Mouse (Mus musculus): ENCODE results near the gene Tshz2. TPM values are rescaled to one million over a fixed set of nuclear protein-coding genes. Genes with fewer than 3 reads are reported as not detected.
A peak's percentile ranks its signal among the peaks of the same experiment; 100 is the strongest.

Tshz2 gene
- polyA plus RNA-seq, 1 experiment from 2014 or later, result 3.4 TPM

DNA sequence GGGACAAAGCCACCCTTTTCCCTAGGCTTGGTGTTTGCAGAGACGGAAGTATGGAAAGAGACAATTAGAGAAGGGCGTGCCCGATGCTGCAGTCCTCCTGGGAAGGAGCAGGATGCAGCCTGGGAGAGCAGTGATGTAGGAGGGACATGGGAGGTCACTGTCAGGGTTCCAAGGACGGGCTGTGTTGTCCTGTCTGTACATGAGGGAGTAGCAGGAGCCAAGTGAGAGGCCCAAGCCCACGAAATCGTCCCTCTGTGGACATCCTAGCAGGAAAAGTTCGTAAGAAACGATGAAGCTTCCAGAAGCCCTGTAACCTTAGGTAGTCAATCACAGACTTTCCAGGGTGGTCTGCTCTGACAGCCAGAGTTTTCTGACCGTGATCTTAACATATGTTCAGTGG is 408.3 kb downstream of the Tshz2 start:
- Histone ChIP-seq H3K9me3 (ENCODE audit: low read length) (no peaks in the 10 kb centered on the region), H3K4me3 (ENCODE audit: low read depth, low read length) (no peak overlapping the region), H3K27ac (ENCODE audit: low read length) (no peak overlapping the region), H3K9ac (replicated peaks; ENCODE audit: low read depth) (no peak overlapping the region), H3K27me3 (replicated peaks; ENCODE audit: insufficient read depth, low read length) (no peaks in the 10 kb centered on the region), H3K4me1 (ENCODE audit: insufficient read depth, low read depth, low read length) (no peaks in the 10 kb centered on the region), H3K36me3 (ENCODE audit: insufficient read depth, low read length) (no peaks in the 10 kb centered on the region), H3K4me2 (replicated peaks; ENCODE audit: low read depth, low read length) (no peak overlapping the region)
- ATAC-seq (peak; percentile 72), DNase-seq (ENCODE audit: low spot score) (peak; percentile 41)
- TF ChIP-seq EP300 (IDR thresholded peaks at IDR 0.05) (no peak), CTCF (IDR thresholded peaks at IDR 0.05) (no peak)
- 32% methylated on average over 9 of the region's 9 CpGs for WGBS

DNA sequence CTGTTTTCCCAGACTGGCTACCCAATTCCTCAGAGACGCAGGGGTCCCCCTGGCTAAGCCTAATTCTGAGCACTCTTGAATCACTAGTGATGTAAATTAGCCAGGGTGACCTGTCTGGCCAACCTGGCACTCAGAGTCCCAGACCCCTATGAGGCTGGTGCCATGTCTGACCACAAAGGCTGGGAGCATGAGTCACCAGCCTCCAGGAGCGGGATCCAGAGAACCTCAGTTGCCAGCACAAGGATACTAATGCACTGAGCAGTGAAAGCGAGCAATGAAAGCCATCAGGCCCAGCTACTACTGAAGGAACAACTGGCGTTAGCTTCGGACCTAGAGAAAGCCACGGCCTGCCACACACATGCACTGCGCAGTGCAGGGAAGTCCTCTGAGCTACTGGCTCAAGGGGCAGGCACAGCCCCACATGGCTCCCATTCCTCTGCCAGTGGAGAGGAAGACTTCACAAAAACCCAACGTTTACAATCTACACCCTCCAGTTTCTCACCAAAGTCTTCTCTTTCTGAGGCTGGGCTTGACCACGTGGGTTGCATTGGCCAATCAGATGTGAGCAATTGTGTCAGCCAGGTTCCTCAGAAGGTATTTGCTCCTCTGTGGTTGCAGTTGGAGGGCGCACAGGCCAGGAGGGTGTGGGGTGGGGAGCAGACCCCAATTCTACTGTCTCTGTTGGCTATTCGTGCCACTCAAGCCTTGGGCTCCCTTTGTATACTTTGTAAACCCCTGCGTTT is 409.8 kb downstream of the Tshz2 start:
- no peaks in the 10 kb centered on the region for H3K9me3 ChIP-seq (ENCODE audit: low read length)
- DNase-seq (ENCODE audit: low spot score) (no peak), ATAC-seq (peak; percentile 25; the same call in 1 of the 2 replicates)
- no peaks in the 10 kb centered on the region for H3K36me3 ChIP-seq (ENCODE audit: insufficient read depth, low read length)
- H3K4me1 ChIP-seq (ENCODE audit: insufficient read depth, low read depth, low read length), result no peaks in the 10 kb centered on the region
- H3K27ac ChIP-seq (ENCODE audit: low read length), result no peak overlapping the region
- no peak for TF ChIP-seq EP300 (IDR thresholded peaks at IDR 0.05)
- no peak for TF ChIP-seq CTCF (IDR thresholded peaks at IDR 0.05)
- H3K4me2 ChIP-seq (replicated peaks; ENCODE audit: low read depth, low read length), result no peak overlapping the region
- H3K4me3 ChIP-seq (ENCODE audit: low read depth, low read length), result no peak overlapping the region
- WGBS, result 76% methylated on average over 12 of the region's 12 CpGs
- H3K9ac ChIP-seq (replicated peaks; ENCODE audit: low read depth), result no peak overlapping the region
- H3K27me3 ChIP-seq (replicated peaks; ENCODE audit: insufficient read depth, low read length), result no peaks in the 10 kb centered on the region

DNA sequence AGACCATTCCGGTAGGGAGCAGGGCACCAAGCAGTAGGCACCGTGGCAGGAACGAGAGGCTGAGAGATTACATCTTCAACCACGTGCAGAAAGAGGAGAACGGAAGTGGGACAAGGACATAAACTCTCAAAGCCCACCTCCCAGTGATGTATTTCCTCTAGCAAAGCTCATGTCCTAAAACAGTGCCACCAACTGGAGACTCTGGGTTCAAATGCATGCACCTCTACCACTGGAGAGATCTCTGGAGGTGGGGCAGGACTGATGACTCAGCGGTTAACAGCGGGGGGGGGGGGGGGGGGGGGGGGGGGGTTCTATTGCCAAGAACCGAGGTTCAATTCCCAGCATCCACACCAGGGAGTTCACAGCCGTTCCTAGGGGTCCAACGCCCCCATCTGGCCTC is 410.5 kb downstream of the Tshz2 start:
- TF ChIP-seq CTCF (IDR thresholded peaks at IDR 0.05) (no peak), EP300 (IDR thresholded peaks at IDR 0.05) (no peak)
- no peaks in the 10 kb centered on the region for H3K27me3 ChIP-seq (replicated peaks; ENCODE audit: insufficient read depth, low read length)
- no peaks in the 10 kb centered on the region for H3K36me3 ChIP-seq (ENCODE audit: insufficient read depth, low read length)
- DNase-seq (ENCODE audit: low spot score) (no peak), ATAC-seq (no peak)
- H3K9me3 ChIP-seq (ENCODE audit: low read length), result no peaks in the 10 kb centered on the region
- no peak overlapping the region for H3K27ac ChIP-seq (ENCODE audit: low read length)
- H3K4me2 ChIP-seq (replicated peaks; ENCODE audit: low read depth, low read length), result no peak overlapping the region
- H3K4me1 ChIP-seq (ENCODE audit: insufficient read depth, low read depth, low read length), result no peaks in the 10 kb centered on the region
- WGBS, result 68% methylated on average over 8 of the region's 10 CpGs
- H3K4me3 ChIP-seq (ENCODE audit: low read depth, low read length), result no peak overlapping the region
- H3K9ac ChIP-seq (replicated peaks; ENCODE audit: low read depth), result no peak overlapping the region

DNA sequence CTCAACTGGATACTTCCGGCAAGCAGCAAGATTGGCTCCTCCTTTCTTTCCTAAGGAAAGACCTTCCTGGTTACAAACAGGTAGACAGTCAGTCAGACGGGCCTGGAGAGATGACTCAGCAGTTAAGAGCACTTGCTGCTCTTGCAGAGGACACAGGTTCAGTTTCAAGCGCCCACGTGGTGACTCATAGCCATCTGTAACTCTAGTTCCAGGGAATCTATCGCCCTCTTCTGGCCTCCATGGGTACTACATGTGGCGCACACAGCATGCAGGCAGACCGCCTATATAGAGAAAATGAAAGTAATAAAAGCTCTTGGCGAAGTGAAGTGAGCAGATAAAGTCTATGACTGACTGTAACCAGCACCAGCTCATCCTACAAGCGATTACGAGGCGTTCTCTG is 413.1 kb downstream of the Tshz2 start:
- H3K9ac ChIP-seq (replicated peaks; ENCODE audit: low read depth), result no peak overlapping the region
- DNase-seq (ENCODE audit: low spot score) (no peak), ATAC-seq (no peak)
- H3K27me3 ChIP-seq (replicated peaks; ENCODE audit: insufficient read depth, low read length), result no peaks in the 10 kb centered on the region
- H3K4me2 ChIP-seq (replicated peaks; ENCODE audit: low read depth, low read length), result no peak overlapping the region
- no peak overlapping the region for H3K27ac ChIP-seq (ENCODE audit: low read length)
- WGBS, result 86% methylated on average over 11 of the region's 11 CpGs
- H3K9me3 ChIP-seq (ENCODE audit: low read length), result no peaks in the 10 kb centered on the region
- no peak overlapping the region for H3K4me3 ChIP-seq (ENCODE audit: low read depth, low read length)
- no peaks in the 10 kb centered on the region for H3K36me3 ChIP-seq (ENCODE audit: insufficient read depth, low read length)
- H3K4me1 ChIP-seq (ENCODE audit: insufficient read depth, low read depth, low read length), result no peaks in the 10 kb centered on the region
- TF ChIP-seq EP300 (IDR thresholded peaks at IDR 0.05), result no peak
- peak; percentile 34 for TF ChIP-seq CTCF (IDR thresholded peaks at IDR 0.05)

DNA sequence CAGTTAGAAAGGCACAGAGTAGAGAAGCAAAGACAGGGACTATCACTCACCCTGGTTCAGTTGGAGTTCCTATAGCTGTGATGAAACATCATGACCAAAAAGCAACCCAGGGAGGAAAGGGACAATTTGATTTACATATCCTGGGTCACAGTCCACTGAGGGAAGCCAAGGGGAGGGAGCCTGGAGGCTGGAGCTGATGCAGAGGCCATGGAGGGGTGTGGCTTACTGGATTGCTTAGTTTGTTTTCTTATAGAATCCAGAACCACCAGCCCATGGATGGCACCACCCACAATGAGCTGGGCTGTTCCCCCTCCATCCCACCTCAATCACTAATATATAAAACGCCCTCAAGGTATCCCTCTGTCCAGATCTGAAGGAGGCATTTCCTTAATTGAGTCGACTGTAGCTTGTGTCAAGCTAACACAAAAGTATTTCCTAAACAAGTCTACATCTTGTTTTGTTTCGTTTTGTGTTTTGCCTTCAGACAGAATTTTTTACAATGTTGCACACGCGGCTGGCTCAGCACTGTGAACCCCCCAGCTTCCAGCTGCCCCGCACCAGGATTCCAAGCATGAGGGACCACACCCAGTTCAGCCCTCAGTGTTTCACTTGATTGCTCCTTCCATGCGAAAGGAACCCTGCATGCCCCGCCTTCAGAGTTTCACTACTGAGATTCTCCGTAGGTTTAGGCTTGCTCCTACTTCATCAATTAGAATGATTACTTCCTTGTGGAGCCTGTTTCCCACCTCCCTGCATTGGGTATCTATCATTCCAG is 413.7 kb downstream of the Tshz2 start:
- WGBS, result 81% methylated on average over 9 of the region's 9 CpGs
- no peak for TF ChIP-seq CTCF (IDR thresholded peaks at IDR 0.05)
- TF ChIP-seq EP300 (IDR thresholded peaks at IDR 0.05), result no peak
- no peak for ATAC-seq
- no peak for DNase-seq (ENCODE audit: low spot score)
- Histone ChIP-seq H3K4me1 (ENCODE audit: insufficient read depth, low read depth, low read length) (no peaks in the 10 kb centered on the region), H3K9ac (replicated peaks; ENCODE audit: low read depth) (no peak overlapping the region), H3K4me3 (ENCODE audit: low read depth, low read length) (no peak overlapping the region), H3K27me3 (replicated peaks; ENCODE audit: insufficient read depth, low read length) (no peaks in the 10 kb centered on the region), H3K36me3 (ENCODE audit: insufficient read depth, low read length) (no peaks in the 10 kb centered on the region), H3K4me2 (replicated peaks; ENCODE audit: low read depth, low read length) (no peak overlapping the region), H3K9me3 (ENCODE audit: low read length) (no peaks in the 10 kb centered on the region), H3K27ac (ENCODE audit: low read length) (no peak overlapping the region)

DNA sequence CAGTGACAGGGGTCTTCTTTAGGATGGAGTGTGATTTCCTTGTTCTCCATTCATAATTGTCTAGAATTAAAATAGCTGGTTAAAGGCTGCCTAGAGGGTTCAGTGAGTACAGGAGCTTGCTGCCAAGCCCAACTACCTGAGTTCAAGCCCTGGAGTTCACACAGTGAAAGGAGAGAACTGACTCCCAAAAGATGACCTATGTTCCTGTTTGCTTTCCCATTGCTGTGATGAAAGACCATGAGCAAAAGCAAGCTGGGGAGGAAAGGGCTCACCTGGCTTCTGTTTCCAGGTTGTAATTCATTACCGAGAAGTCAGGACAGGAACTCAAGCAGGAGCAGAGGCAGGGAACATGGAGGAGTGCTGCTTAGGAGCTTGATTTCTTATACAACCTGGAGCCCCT is 416.0 kb downstream of the Tshz2 start:
- no peak overlapping the region for H3K27ac ChIP-seq (ENCODE audit: low read length)
- H3K9me3 ChIP-seq (ENCODE audit: low read length), result no peaks in the 10 kb centered on the region
- H3K36me3 ChIP-seq (ENCODE audit: insufficient read depth, low read length), result no peaks in the 10 kb centered on the region
- H3K27me3 ChIP-seq (replicated peaks; ENCODE audit: insufficient read depth, low read length), result no peaks in the 10 kb centered on the region
- TF ChIP-seq EP300 (IDR thresholded peaks at IDR 0.05), result no peak
- TF ChIP-seq CTCF (IDR thresholded peaks at IDR 0.05), result no peak
- no peak for DNase-seq (ENCODE audit: low spot score)
- H3K4me3 ChIP-seq (ENCODE audit: low read depth, low read length), result no peak overlapping the region
- no peaks in the 10 kb centered on the region for H3K4me1 ChIP-seq (ENCODE audit: insufficient read depth, low read depth, low read length)
- H3K9ac ChIP-seq (replicated peaks; ENCODE audit: low read depth), result no peak overlapping the region
- H3K4me2 ChIP-seq (replicated peaks; ENCODE audit: low read depth, low read length), result no peak overlapping the region
- ATAC-seq, result no peak
- 82% methylated on average over 1 of the region's 1 CpGs for WGBS

Measured in lung, postnatal 0 days (tissue).